Mouse (Mus musculus): Measurements from ENCODE around the gene Gm3072. TPM values are rescaled to one million over a fixed set of nuclear protein-coding genes. Genes with fewer than 3 reads are reported as not detected.
"Not testable (repeated sequence)": the region's sequence is repeated elsewhere in the genome, so short reads cannot be mapped to it uniquely, and the experiment has no call there.

The Gm3072 gene
- total RNA-seq (2021), result not detected
- long read RNA-seq, experiment 1, result 0 reads
- long read RNA-seq, experiment 2, result 0 reads

DNA sequence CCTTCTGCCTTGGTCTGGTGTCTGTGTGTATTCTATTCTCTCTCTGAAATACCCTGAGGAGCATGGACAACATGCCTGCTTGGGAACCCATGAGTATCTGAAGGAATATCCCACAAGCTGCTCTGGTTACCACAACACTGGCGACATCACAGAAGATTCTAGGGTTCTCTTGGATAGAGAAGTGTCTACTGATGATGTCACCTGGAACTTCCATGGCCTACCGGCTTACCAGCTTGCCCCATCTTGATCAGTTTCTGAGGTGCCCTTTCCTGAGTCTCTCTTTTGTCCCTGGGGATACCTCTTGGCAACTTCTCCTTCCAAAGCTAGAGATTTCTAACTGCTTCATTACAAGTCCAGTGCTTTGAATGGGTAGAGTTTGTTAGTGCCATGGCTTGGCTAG is at the start of gene Gm3072:
Gm3072 (minus strand) TSS at position 101 of the 400 bp plus-strand sequence.
- not testable (repeated sequence) for DNase-seq

DNA sequence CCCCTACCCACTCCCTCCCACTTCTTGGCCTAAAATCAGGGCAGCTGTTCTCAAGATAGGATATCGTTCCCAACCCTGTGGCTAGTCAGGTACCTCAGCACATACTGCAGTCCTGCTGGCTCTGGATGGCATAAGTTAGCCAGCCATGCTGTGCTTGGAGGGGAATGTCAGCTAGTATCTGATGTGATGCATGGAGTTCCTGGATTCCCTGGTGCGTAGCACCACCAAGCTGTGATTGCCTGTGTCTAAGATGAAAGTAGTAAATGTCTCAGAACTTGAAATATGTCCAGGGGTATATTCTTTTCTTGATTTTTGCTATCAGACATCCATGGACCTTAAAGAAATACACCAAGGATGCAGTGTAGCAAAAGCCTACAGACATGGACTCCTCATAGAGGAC is 23.8 kb upstream of the Gm3072 start:
- not testable (repeated sequence) for DNase-seq

DNA sequence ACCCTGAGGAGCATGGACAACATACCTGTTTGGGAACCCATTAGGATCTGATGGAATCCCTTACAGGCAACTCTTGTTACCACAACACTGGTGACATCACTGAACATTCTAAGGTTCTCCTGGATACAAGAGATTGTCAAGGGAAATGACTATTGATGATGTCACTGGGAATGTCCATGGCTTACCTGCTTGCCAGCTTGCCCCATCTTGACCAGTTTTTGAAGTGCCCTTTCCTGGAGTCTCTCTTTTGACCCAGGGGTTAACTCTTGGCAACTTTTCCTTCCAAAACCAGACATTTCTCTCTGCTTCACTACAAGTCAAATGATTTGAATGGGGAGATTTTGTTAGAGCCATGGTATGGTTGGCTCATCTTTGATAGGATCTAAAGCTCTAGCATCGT is 22.0 kb upstream of the Gm3072 start, which contains the start of gene Gm3676:
Gm3676 (minus strand) TSS at position 101 of the 400 bp plus-strand sequence.
- not testable (repeated sequence) for DNase-seq

DNA sequence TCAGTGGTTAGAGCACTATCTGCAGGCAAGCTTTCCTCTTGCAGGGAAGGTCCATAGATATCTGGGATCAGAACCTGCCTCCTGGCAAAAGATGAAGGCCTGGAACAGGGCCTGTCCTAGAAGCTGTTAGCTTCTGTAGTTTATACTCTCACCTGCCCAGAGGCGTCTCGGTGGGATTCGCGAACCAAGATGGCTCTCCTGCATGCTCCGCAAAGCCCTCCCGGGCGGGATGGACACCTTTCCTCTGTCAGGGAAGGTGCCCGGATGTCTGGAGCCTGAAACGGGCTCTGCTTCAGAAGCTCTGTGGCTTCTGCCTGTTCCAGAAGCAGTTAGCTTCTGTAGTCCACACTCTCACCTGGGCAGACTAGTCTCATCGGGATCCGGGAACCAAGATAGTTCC is 5.7 kb upstream of the Gm3072 start:
- not testable (repeated sequence) for DNase-seq

DNA sequence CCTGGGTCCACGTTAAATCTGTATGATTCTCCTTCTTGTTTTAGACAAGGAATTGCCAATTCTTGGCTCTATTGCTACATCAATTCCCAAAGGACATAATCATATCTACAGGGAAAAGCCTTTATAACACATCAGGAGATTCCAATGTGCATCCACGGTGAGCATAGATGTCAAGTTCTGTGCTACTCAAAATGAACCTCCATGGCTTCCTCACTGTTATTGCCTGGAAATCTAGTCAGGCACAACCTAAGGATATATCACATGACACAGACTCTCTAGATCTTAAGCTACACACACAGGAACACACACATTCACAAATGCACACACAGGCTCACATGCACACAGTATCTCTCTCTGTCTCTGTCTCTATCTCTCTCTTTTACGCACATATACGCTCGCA is 1.9 kb downstream of the Gm3072 start:
- DNase-seq, result not testable (repeated sequence)

DNA sequence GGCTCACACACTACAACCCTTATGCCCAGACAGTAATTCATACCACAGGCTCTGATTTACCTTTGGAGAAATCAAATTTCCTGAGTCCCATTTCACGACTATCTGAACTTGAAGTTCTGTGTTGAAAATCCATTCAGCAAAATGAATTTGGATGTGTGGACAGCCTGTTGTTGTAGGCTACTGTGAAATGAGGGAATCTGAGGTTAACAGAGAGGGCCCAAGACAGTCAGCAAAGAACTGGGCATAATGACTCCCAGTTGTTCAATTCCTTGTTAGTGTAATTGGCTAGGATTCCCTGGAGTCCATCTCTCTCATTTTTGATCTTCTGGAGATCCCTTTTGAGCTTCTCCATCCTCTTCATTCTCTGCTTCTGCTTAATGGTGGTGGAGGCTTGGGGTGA is 13.7 kb downstream of the Gm3072 start:
- not testable (repeated sequence) for DNase-seq

DNA sequence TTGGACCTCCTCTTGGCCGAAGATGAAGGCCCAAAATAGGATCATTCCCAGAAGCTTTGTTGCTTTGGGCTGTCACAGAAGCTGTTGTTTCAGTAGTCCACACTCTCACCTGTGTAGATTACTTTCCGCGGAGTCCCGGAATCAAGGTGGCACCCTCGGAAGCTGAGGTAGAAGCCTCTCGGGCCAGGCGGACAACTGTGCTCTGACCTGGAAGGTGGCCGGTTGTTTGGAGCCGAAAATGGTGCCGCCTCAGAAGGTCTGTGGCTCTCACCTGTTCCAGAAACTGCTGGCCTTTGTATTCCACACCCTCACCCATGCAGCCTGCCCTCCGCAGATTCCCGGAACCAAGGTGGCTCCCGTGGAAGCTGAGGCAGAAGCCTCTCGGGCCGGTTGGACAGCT is 23.5 kb downstream of the Gm3072 start:
- not testable (repeated sequence) for DNase-seq

DNA sequence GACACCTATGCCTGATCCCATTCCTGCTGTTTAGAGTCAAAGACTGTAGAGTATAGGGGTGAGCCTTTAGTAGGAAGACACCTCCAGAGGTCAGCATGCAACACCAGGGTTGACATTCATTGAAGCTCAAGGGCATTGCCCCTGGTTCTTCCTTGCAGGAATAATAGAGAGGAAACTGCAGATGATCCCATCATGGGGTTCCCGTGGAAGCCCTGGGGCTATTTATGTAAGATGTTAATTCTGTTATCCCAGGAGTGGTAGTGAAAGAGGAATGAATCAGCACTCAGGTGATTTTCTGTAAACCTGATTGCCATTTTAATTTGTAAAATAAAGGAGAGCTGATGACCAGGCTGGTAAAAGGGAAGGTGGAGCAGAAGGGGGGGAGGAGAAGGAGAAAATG is 38.1 kb downstream of the Gm3072 start:
- not testable (repeated sequence) for DNase-seq

DNA sequence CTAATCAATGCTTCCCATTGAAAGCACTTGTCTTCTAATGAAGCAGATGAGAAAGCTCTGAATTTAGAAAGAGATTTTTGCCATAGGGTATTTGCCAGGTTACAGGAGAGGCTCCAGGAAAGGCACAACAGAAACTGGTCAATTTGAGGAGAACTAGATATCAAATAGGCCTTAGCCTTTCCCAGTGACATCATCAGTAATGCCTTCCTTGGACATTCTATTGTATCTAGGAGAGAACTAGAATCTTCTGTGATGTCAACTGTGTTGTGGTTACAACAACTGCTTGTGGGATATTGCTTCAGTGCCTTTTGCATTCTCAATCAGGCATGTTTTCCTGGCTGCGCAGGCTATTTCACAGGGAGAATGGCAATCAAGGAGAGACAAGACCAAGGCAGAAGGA is 51.5 kb downstream of the Gm3072 start, which contains the start of gene 1700049E17Rik2:
1700049E17Rik2 (plus strand) TSS at position 301 of the 400 bp plus-strand sequence.
- DNase-seq, result not testable (repeated sequence)

Other genes starting within 250 kb of the Gm3072 start
- not detected for gene Gm7945, start 238.2 kb downstream of the Gm3072 start, total RNA-seq (2021)
- not detected for gene Gm6482, start 216.3 kb downstream of the Gm3072 start, total RNA-seq (2021)
- not detected for gene Gm7954, start 171.1 kb downstream of the Gm3072 start, total RNA-seq (2021)
- gene Gm3486, start 135.1 kb downstream of the Gm3072 start, total RNA-seq (2021), result not detected
- gene Gm7970, start 69.0 kb downstream of the Gm3072 start, total RNA-seq (2021), result not detected
- not detected for gene 1700049E17Rik2, start 51.4 kb downstream of the Gm3072 start, total RNA-seq (2021)
- gene Gm3676, start 21.9 kb upstream of the Gm3072 start, total RNA-seq (2021), result not detected
- gene Gm8068, start 77.3 kb upstream of the Gm3072 start, total RNA-seq (2021), result not detected
- not detected for gene Gm7929, start 126.0 kb upstream of the Gm3072 start, total RNA-seq (2021)
- gene Gm47189, start 147.8 kb upstream of the Gm3072 start, total RNA-seq (2021), result not detected

All from adrenal gland, postnatal 36 days (tissue).